Mouse (Mus musculus): ENCODE measurements at regions not wholly inside any gene's neighbourhood (a gene's known extent, or its start where the extent isn't known, plus 50 kb on each side); places are given as distances from the start of the nearest gene placed in this dataset.

DNA sequence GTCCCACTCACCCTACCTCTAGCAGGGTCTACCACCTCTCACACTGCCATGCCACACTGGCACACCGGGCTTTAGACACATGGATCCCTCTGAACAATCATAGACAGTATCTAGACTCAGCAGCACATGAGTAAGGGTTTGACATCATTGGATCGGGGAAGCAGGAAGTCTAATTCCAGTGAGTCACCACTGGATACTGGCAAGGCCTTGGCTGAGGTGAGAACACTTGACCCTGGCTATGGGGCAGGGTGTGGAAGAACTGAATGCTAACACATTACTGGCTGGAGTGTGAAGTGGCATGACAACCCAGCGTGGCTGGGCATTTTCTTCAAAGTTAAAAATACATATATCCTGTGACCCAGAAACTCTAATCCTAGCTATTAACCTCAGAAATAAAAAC lies 114.4 kb downstream of the H2afy start:
- no peak overlapping the region for H3K9ac ChIP-seq (ENCODE audit: control insufficient read depth, low read depth, low read length, poor library complexity, severe bottlenecking)
- no peaks in the 10 kb centered on the region for H3K79me2 ChIP-seq (ENCODE audit: control insufficient read depth, insufficient read depth, low read length, poor library complexity)
- no peaks in the 10 kb centered on the region for H3K27me3 ChIP-seq (ENCODE audit: control insufficient read depth in 1 of 2, insufficient read depth in 2 of 2, low read length in 2 of 2)
- H3K4me3 ChIP-seq (ENCODE audit: control insufficient read depth in 1 of 2, insufficient read depth in 1 of 2, low read depth in 2 of 2, low read length in 2 of 2) = no peak overlapping the region
- no peak for DNase-seq (ENCODE audit: low read depth, low spot score)
- no peaks in the 10 kb centered on the region for H3K9me3 ChIP-seq (replicated peaks; ENCODE audit: insufficient read depth, low read length)
- H3K4me1 ChIP-seq (ENCODE audit: control insufficient read depth in 1 of 2, insufficient read depth in 2 of 2, low read length in 2 of 2) = no peaks in the 10 kb centered on the region
- H3K27ac ChIP-seq (ENCODE audit: control insufficient read depth, low read depth, low read length) = no peak overlapping the region
- H3K36me3 ChIP-seq (ENCODE audit: control insufficient read depth in 1 of 2, insufficient read depth in 2 of 2, low read length in 2 of 2) = no peaks in the 10 kb centered on the region
- TF ChIP-seq SMC3 (IDR thresholded peaks at IDR 0.05; ENCODE audit: low read depth, low read length) (no peak), RAD21 (IDR thresholded peaks at IDR 0.05; ENCODE audit: low read depth, low read length) (no peak), GABPA (IDR thresholded peaks at IDR 0.05; ENCODE audit: low read depth, low read length) (no peak), GATA1 (IDR thresholded peaks at IDR 0.05; ENCODE audit: low read depth, low read length) (no peak), HCFC1 (IDR thresholded peaks at IDR 0.05; ENCODE audit: low read depth, low read length) (no peak), CHD1 (IDR thresholded peaks at IDR 0.05; ENCODE audit: low read depth, low read length) (no peak), NRF1 (IDR thresholded peaks at IDR 0.05; ENCODE audit: insufficient read depth, low read depth, low read length, poor library complexity, severe bottlenecking) (no peak), JUND (IDR thresholded peaks at IDR 0.05; ENCODE audit: low read depth, low read length) (no peak)

DNA sequence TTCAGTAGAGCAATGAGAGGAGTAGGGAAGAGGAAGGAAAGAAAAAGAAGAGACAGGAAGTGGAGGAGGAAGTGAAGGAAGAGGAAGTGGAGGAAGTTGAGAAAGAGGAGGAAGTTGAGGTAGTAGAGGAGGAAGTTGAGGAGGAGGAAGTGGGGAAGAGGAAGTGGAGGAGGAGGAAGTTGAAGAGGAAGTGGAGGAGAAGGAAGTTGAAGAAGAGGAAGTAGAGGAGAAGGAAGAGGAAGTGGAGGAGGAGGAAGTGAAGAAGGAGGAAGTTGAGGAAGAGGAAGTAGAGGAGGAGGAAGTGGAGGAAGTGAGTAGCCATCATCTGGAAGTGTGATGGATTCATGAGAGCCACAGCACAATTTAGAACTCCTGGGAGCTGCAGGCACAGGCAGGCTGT lies 122.2 kb downstream of the H2afy start:
- no peaks in the 10 kb centered on the region for H3K36me3 ChIP-seq (ENCODE audit: control insufficient read depth in 1 of 2, insufficient read depth in 2 of 2, low read length in 2 of 2)
- DNase-seq (ENCODE audit: low read depth, low spot score) = peak; percentile 3
- TF ChIP-seq BHLHE40 (IDR thresholded peaks at IDR 0.05; ENCODE audit: borderline replicate concordance, low read depth, low read length) (no peak), EP300 (IDR thresholded peaks at IDR 0.05; ENCODE audit: low read depth in 1 of 2, low read length in 2 of 2) (peak in 1 of 2 experiments; percentile 40; a peak in 1 of 4 replicates)
- no peaks in the 10 kb centered on the region for H3K27me3 ChIP-seq (ENCODE audit: control insufficient read depth in 1 of 2, insufficient read depth in 2 of 2, low read length in 2 of 2)
- no peak overlapping the region for H3K27ac ChIP-seq (ENCODE audit: control insufficient read depth, low read depth, low read length)
- H3K4me1 ChIP-seq (ENCODE audit: control insufficient read depth in 1 of 2, insufficient read depth in 2 of 2, low read length in 2 of 2) = no peaks in the 10 kb centered on the region
- H3K4me3 ChIP-seq (ENCODE audit: control insufficient read depth in 1 of 2, insufficient read depth in 1 of 2, low read depth in 2 of 2, low read length in 2 of 2) = no peak overlapping the region
- no peak overlapping the region for H3K9ac ChIP-seq (ENCODE audit: control insufficient read depth, low read depth, low read length, poor library complexity, severe bottlenecking)
- H3K9me3 ChIP-seq (replicated peaks; ENCODE audit: insufficient read depth, low read length) = no peaks in the 10 kb centered on the region
- no peaks in the 10 kb centered on the region for H3K79me2 ChIP-seq (ENCODE audit: control insufficient read depth, insufficient read depth, low read length, poor library complexity)

DNA sequence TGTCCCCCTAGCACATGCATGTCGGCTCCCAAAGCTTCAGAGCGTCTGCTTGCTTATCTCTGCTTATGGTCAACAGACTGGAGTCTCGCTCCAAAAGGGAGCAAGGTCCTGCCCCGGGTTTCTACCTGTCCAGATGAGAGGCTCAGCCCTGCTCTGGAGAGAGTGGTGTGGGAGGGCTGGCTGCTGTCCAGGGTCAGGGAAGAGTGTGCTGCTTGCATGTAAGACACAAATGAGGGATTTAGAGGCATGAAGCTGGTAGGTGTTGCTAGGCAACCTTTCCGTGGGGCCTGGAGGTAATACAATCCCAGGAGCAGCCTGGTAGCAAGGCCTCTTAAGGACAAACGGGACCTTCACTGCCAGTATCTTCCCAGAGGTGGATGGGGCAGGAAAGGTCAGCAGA lies 125.7 kb downstream of the H2afy start:
- Histone ChIP-seq H3K36me3 (ENCODE audit: control insufficient read depth in 1 of 2, insufficient read depth in 2 of 2, low read length in 2 of 2) (no peaks in the 10 kb centered on the region), H3K27ac (ENCODE audit: control insufficient read depth, low read depth, low read length) (no peak overlapping the region), H3K79me2 (ENCODE audit: control insufficient read depth, insufficient read depth, low read length, poor library complexity) (no peaks in the 10 kb centered on the region), H3K27me3 (ENCODE audit: control insufficient read depth in 1 of 2, insufficient read depth in 2 of 2, low read length in 2 of 2) (no peaks in the 10 kb centered on the region), H3K9ac (ENCODE audit: control insufficient read depth, low read depth, low read length, poor library complexity, severe bottlenecking) (no peak overlapping the region), H3K4me1 (ENCODE audit: control insufficient read depth in 1 of 2, insufficient read depth in 2 of 2, low read length in 2 of 2) (no peaks in the 10 kb centered on the region), H3K9me3 (replicated peaks; ENCODE audit: insufficient read depth, low read length) (no peaks in the 10 kb centered on the region), H3K4me3 (ENCODE audit: control insufficient read depth in 1 of 2, insufficient read depth in 1 of 2, low read depth in 2 of 2, low read length in 2 of 2) (no peak overlapping the region)
- no peak for DNase-seq (ENCODE audit: low read depth, low spot score)
- no peak for TF ChIP-seq EP300 (IDR thresholded peaks at IDR 0.05; ENCODE audit: low read depth in 1 of 2, low read length in 2 of 2)
- TF ChIP-seq GABPA (IDR thresholded peaks at IDR 0.05; ENCODE audit: low read depth, low read length) = no peak
- TF ChIP-seq MAX (IDR thresholded peaks at IDR 0.05; ENCODE audit: low read length) = no peak
- no peak for TF ChIP-seq MYC (IDR thresholded peaks at IDR 0.05; ENCODE audit: low read depth, low read length)
- TF ChIP-seq USF1 (IDR thresholded peaks at IDR 0.05; ENCODE audit: low read depth, low read length) = no peak
- TF ChIP-seq UBTF (IDR thresholded peaks at IDR 0.05; ENCODE audit: borderline replicate concordance, insufficient read depth, low read depth, low read length) = no peak
- no peak for TF ChIP-seq POLR2A (IDR thresholded peaks at IDR 0.05; ENCODE audit: control insufficient read depth in 1 of 2, insufficient read depth in 1 of 2, low read depth in 1 of 2, low read length in 2 of 2, poor library complexity in 1 of 2)
- no peak for TF ChIP-seq RCOR1 (IDR thresholded peaks at IDR 0.05; ENCODE audit: low read depth, low read length)
- TF ChIP-seq TBP (IDR thresholded peaks at IDR 0.05; ENCODE audit: low read depth, low read length) = no peak
- TF ChIP-seq NRF1 (IDR thresholded peaks at IDR 0.05; ENCODE audit: insufficient read depth, low read depth, low read length, poor library complexity, severe bottlenecking) = no peak
- no peak for TF ChIP-seq GATA1 (IDR thresholded peaks at IDR 0.05; ENCODE audit: low read depth, low read length)
- no peak for TF ChIP-seq TCF12 (IDR thresholded peaks at IDR 0.05; ENCODE audit: low read depth, low read length)
- no peak for TF ChIP-seq ZNF384 (IDR thresholded peaks at IDR 0.05; ENCODE audit: low read depth, low read length)
- TF ChIP-seq USF2 (IDR thresholded peaks at IDR 0.05; ENCODE audit: borderline replicate concordance in 1 of 2, insufficient read depth in 1 of 2, low read depth in 1 of 2, low read length in 2 of 2) = no peak
- no peak for TF ChIP-seq MAZ (IDR thresholded peaks at IDR 0.05; ENCODE audit: low read depth, low read length)
- TF ChIP-seq JUND (IDR thresholded peaks at IDR 0.05; ENCODE audit: low read depth, low read length) = no peak
